Mouse (Mus musculus) 3134 (cell line): ENCODE data around the gene Tmem242.
A peak's percentile ranks its signal among the peaks of the same experiment; 100 is the strongest.

Experiments used
- DNase-seq: peaks from one replicate; pipeline ENCODE4 v3.0.0-alpha.2; 2011; ENCODE audit warnings: low spot score; ENCODE audit not compliant: insufficient read length; ENCODE audit errors: extremely low read depth

Gene Tmem242

GRCm38 (mm10) chr17:5418545-5418944 lies 21.5 kb downstream of the Tmem242 start, which contains the start of gene Ldhal6b:
Gene Ldhal6b, minus strand, starts transcription at chr17:5418767.
- DNase-seq, result no peak

DNA sequence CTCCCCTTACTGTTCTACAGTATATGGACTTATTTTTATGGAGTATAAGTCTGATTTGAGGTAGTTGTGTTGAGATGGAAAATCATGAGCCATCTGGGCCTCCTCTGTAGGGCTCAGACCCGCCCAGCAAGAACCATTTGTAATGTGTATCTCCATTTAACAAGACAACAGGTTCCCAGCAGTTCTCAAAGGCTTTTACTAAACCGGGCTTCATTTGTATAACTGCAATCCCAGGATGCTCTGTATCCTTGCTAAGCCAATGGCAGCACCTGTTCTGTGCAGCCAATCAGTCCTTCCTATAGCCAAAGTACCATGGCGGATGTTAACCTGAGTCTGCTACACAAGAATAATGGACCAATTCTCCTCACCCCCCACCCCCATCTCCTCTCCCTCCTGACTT lies 23.5 kb downstream of the Tmem242 start:
- no peak for DNase-seq

DNA sequence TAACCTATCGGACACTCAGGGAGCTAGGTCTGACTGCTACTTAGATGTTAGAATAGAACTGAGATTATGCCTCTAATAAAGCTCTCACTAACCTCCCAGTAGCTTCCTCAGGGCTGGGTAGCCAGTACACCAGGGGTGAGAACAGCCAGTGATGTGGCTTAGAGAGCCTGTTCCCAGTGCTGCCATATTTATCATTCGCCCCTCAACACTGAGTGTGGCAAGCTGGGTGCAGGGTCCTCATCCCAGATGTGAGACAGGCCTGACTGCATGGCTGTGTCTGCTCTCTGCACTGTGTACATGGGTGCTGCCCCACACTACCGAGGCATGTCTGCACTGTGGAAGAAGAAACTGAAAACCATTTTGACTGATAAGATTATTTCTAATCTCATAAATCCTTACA lies 26.0 kb downstream of the Tmem242 start:
- DNase-seq, result no peak

DNA sequence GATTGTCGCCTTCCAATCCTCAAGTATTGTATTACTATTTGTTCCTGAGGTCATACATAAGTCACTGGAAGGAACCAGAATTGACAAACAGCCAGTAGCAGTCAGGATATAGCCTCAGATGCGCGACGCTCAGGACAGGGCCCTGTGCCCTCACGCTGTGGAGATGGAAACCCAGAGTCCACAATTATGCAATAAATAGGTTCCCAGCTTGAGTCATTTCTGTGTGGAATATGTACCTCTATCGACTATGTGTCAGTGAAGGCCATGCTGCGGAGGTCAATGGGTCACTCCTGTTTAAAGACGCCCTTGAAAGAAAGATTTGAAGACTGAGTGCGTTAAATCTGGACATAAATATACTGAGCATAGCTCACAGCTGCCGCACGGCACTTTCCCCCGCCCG lies 26.7 kb downstream of the Tmem242 start:
- DNase-seq, result no peak

DNA sequence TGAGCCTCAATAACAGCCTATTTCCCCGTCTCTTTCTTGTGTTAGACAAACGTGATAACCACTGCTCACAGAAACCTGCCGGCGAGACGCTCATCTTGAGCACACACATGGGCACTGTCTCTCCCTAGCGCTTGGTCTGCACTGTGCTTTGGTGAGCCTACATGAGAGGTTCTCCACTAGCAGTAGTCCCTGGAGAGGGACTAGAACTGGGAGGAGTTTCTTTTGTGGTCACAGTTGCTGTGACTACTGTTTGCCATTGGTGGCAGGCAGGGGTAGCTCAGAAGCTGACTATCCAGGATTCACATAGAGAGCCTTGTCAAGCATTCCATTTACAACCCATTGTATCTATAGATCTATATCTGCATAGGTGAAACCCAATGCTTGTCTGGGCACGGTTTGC lies 27.3 kb downstream of the Tmem242 start:
- DNase-seq, result no peak

GRCm38 (mm10) chr17:5412301-5412700 lies 27.8 kb downstream of the Tmem242 start:
- no peak for DNase-seq

DNA sequence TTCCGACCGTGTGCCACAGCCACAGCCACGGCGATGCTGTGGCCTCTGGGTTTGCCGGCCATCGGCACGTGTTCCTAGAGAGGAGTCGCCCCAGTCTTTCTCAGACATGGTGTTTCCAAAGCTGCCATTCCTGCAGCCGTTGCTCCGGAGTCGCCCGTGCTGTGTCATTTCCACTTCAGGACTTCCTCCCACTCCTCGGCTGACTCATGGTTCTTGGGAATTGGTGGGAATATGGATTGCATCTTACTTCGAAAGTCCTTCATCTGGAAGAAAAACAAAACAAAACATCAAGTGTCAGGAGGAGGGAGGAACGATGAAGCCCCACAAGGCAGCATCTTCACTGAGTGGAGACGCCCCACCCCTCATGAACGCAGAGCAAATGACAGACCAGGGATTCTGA lies 28.9 kb downstream of the Tmem242 start:
- no peak for DNase-seq

- DNase-seq, result no peak
Observed at GRCm38 (mm10) chr17:5410336-5410735, 29.7 kb downstream of the Tmem242 start.

DNA sequence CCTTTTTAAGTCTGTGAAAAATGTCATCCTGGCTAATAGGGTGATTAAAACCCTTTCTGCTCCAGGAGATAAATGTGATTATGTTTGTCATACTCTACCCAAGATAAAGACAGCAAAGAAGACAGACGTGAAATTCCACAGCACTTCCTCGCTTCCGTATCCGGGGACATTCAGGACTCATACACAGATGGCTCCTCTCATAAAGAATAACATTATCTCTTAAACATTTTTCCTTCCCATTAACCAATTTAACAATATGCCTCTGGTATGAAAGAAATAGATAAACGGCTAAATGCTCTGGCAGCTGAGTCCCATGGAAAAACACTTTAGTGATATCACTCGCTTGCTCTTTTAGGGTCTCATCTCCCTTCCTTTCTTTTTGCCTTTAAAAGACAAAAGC lies 33.0 kb downstream of the Tmem242 start:
- DNase-seq, result no peak

- no peak for DNase-seq
Observed at GRCm38 (mm10) chr17:5406566-5406965, 33.5 kb downstream of the Tmem242 start.

DNA sequence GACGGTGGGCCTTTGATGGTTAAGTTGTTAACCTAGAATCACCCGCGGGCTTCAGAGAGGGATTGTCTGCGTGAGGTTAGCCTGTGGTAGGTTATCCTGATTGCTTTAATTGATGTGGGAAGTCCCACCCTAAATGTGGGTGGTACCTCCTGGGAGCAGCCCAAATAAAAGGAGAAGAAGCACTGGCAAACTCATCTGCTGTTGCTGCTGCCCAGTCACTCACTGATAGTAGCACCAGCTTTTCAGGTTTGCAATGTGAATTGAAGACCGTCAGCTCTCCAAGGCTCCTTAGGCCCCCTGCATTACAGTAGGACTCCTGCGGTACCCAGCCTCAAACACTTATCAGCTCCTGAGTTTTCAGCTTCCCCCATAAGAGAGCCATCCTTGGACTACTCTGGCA lies 36.2 kb downstream of the Tmem242 start:
- no peak for DNase-seq

DNA sequence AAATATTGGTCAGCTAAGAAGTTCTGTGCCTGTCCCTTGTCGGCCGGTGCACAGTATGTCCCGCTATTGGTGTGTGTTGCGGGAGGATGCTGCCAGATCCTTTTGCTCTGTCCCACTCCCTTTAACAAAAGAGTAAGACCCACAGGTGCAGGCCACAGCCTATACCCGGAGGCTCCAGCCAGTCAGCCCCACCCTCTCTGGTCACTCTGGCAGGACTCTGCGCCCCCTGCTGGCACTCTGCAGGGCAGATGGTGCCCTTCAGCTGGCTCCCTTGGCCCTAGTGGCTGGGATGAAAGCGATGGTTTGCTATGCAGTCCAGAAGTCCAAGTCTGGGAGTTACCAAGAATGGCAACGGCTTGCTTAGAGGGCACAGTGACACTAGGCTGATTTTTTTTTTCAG lies 37.4 kb downstream of the Tmem242 start:
- peak; percentile 75 for DNase-seq

- peak; percentile 75 for DNase-seq
Observed at GRCm38 (mm10) chr17:5402069-5402468, 38.0 kb downstream of the Tmem242 start.

DNA sequence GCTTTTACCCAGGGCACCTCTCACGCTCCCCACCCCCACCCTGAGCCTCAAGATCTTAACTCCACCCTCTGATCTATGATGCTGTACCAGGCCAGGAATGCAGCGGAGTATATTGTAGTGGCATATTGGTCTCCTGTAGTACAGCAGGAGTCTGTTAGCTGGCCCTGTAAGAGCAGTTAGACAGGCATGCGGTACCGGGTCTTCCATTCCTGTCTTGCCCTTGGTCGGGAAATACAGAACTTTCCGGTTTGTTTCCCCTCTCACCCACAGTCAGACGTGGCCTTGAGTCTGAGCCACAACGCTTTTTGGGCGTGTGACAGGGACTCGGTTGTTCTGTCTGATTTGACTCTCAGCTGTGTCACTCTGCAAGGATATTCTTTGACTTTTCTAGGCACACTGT lies 38.8 kb downstream of the Tmem242 start:
- DNase-seq, result no peak

- DNase-seq, result no peak
Observed at GRCm38 (mm10) chr17:5400435-5401090, 39.5 kb downstream of the Tmem242 start.

- DNase-seq, result peak; percentile 66
Observed at GRCm38 (mm10) chr17:5397148-5398007, 42.7 kb downstream of the Tmem242 start.

DNA sequence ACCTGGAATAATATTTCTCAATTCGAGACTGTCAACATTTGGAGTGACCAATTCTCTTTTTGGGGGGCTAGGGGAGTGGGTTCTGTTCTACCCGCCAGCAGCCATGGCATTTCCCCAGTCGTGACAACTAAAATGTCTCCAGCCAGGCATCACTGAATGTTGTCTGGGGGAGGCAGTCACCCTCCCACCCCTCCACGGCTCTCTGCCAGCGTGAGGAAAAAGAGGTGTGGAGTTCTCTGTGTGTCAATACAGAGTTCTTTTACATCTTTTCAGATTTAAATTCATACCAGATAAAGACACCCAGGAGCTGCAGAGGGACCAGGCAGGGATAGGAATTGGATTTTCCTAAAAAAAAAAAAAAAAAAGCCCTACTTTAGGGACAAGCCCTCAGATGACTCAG lies 43.8 kb downstream of the Tmem242 start:
- DNase-seq, result no peak

DNA sequence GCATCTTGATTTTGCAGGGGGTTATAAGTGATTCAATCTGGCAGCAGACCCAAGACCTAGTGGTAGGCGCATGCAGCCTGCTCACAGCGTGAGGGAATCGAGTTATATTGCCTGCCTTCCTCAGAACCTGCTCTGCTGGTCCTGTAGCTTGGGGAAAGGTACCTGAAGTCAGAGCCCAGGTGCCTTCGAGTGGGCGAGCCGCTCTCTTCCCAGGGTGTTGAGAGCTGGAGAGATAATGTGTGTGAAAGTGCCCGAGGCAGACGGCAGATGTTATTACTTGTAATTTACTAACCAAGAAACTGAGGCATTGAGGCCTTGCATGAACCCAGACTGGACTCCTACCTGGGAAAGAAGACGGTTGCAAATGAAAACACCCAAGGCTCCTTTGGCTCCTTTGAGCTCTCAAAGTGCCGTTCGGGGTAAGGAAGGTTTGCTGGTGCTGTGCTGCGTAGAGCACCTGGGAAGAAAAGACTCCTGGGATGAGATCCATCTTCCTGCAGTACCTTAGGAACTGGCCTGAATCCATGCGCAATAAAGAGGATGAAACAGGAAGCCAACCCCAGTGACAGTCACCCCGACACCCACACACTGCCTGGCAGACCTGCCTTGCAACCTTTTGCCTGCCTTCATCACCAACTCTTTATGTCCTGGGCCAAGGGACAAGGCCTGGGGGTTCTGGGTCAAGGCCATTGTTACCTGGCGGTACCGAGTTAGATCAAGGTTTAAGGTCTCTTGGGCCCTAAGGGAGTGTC lies 44.4 kb downstream of the Tmem242 start:
- no peak for DNase-seq

DNA sequence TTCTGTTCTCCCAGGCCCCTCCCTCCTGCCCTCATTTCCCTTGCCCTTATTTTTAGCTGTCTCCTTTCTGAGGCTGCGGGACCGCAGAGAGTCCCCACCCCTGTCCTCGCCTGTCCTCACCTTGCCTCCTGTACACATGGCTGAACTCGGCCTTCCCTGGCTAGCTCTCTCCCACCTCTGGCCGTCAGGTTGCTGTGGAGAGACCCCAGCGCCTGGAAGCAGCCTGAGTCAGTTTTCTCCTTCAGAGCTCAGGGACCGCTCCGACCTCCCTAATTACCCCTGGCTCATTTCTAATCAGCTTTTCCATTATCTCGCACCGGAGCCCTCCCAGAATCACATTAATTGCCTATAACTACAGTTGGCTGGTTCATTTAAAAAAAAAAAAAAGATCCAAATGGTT lies 49.4 kb downstream of the Tmem242 start:
- no peak for DNase-seq

GRCm38 (mm10) chr17:5388351-5388750 lies 51.7 kb downstream of the Tmem242 start:
- DNase-seq, result no peak

DNA sequence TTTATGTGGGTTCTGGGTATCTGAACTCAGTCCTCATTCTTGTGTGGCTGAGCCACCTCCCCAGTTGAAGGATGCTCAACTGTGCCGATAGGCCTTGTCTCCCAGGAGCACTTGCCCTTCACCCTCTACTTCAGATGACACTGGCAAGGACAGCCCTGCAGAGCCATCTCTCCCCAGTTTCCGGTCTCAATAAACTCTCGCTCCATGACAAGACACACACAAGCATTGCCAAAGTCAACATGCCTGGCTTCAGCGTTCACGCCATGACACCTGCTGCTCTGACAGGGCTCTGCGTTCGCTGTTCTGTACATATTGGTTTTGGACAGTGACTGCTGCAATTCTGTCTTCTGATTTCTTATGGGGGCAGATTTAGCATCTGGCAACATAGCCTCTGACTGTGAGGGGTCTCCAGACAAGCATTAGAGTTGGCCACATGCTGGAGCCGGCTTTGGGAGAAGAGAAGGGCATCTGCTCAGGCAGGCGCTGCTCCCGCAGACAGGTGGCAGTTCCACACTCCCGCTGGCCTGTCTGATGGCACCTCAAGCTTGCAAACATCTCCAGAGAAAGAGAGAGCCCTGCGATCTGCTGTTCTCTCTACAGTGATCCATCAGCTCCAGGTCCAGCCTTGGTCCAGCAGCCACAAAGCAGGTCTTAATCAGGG lies 53.0 kb downstream of the Tmem242 start:
- no peak for DNase-seq
